Mouse (Mus musculus) heart, embryonic 15.5 days (tissue): ENCODE results near the gene Dcaf4. TPM values are rescaled to one million over a fixed set of nuclear protein-coding genes. Genes with fewer than 3 reads are reported as not detected.
A peak's percentile ranks its signal among the peaks of the same experiment; 100 is the strongest.

ENCODE experiments used
- ATAC-seq: fragments of 200-750 bp; cut with Nextera tagmentation; replicated peaks from 2 replicates; pipeline ENCODE4 v1.8.0; 2017; ENCODE audit warnings: low read depth, moderate TSS enrichment; ENCODE audit not compliant: insufficient number of reproducible peaks, insufficient read depth, low FRiP score
- H3K27ac ChIP-seq: fragments of 300-500 bp; sonication (generic); 2 replicates; pipeline ENCODE4 v1.5.1; 2015; ENCODE audit warnings: mild to moderate bottlenecking, inconsistent platforms
- H3K27me3 ChIP-seq: fragments of 300-500 bp; sonication (generic); 2 replicates; pipeline ENCODE4 v1.6.1; 2015; ENCODE audit warnings: inconsistent platforms
- H3K36me3 ChIP-seq: fragments of 300-500 bp; sonication (generic); 2 replicates; pipeline ENCODE4 v1.6.1; 2015; ENCODE audit warnings: mild to moderate bottlenecking, inconsistent platforms
- H3K4me1 ChIP-seq: fragments of 300-500 bp; sonication (generic); replicated peaks from 2 replicates; pipeline ENCODE4 v1.6.1; 2015; ENCODE audit warnings: inconsistent platforms
- H3K4me2 ChIP-seq: fragments of 300-500 bp; sonication (generic); 2 replicates; pipeline ENCODE4 v1.6.1; 2015; ENCODE audit warnings: inconsistent platforms, mild to moderate bottlenecking, moderate library complexity
- H3K4me3 ChIP-seq: fragments of 300-500 bp; sonication (generic); 2 replicates; pipeline ENCODE4 v1.5.1; 2015; ENCODE audit warnings: mild to moderate bottlenecking, inconsistent platforms
- H3K9ac ChIP-seq: fragments of 300-500 bp; sonication (generic); 2 replicates; pipeline ENCODE4 v1.6.1; 2015; ENCODE audit warnings: mild to moderate bottlenecking, inconsistent platforms
- H3K9me3 ChIP-seq: fragments of 300-500 bp; sonication (generic); replicated peaks from 2 replicates; pipeline ENCODE4 v1.6.1; 2016; ENCODE audit warnings: inconsistent platforms
- WGBS: fragments of 180-500 bp; shearing (Covaris S2); methylation state at CpG from one replicate; pipeline ENCODE4 v1.1.7; 2015; ENCODE audit warnings: mixed read lengths; 5-methylcytosine and 5-hydroxymethylcytosine counted together
- polyA plus RNA-seq: library from polyadenylated mRNA; unstranded; fragments of >200 nt; fragmentation: Nextera tagmentation; extraction: Ambion mirVana; gene quantifications from 2 replicates; pipeline ENCODE4 v1.2.1, GENCODE M21; 2015

Gene Dcaf4
- polyA plus RNA-seq, 1 experiment from 2014 or later = 22.5 TPM

- Histone ChIP-seq H3K9me3 (no peaks in the 10 kb centered on the region), H3K27me3 (no peaks in the 10 kb centered on the region; the same call in 1 of the 2 replicates), H3K27ac (no peak overlapping the region), H3K4me1 (no peaks in the 10 kb centered on the region), H3K36me3 (no peaks in the 10 kb centered on the region), H3K4me2 (no peak overlapping the region), H3K4me3 (no peak overlapping the region), H3K9ac (no peak overlapping the region)
- WGBS = 74% methylated on average over 4 of the region's 4 CpGs
- no peak for ATAC-seq
These were observed 23.9 kb upstream of the Dcaf4 start for GRCm38 (mm10) chr12:83496336-83496735.

DNA sequence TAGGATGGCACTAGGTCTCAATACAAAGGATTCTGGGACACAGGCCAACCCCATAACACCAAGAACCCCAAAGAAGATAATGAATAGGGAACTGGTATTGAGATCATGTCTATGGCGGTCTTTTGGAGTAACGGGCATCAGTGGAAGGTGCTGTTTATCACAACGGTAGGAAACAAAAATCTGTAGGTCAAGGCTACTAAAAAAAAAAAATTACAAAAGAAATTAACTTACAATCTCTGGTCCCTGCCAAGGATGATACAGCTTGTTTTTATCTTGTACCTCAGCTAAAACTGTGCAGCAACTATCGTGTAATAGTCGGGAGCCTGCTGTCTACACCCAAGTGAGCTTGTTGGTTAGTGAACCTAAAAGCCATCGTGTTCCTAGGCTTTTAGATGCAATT, 23.5 kb upstream of the Dcaf4 start:
- Histone ChIP-seq H3K9ac (no peak overlapping the region), H3K36me3 (no peaks in the 10 kb centered on the region), H3K4me3 (no peak overlapping the region), H3K27ac (no peak overlapping the region), H3K4me2 (no peak overlapping the region), H3K4me1 (no peaks in the 10 kb centered on the region), H3K27me3 (no peaks in the 10 kb centered on the region; the same call in 1 of the 2 replicates), H3K9me3 (no peaks in the 10 kb centered on the region)
- WGBS = 85% methylated on average over 6 of the region's 6 CpGs
- ATAC-seq = no peak

GRCm38 (mm10) chr12:83497959-83498358, 22.3 kb upstream of the Dcaf4 start:
- Histone ChIP-seq H3K36me3 (no peaks in the 10 kb centered on the region), H3K4me2 (no peak overlapping the region), H3K27ac (no peak overlapping the region), H3K9ac (no peak overlapping the region), H3K4me3 (no peak overlapping the region), H3K9me3 (no peaks in the 10 kb centered on the region), H3K27me3 (no peaks in the 10 kb centered on the region; the same call in 1 of the 2 replicates), H3K4me1 (no peaks in the 10 kb centered on the region)
- WGBS = 80% methylated on average over 3 of the region's 3 CpGs
- ATAC-seq = no peak

- Histone ChIP-seq H3K36me3 (no peaks in the 10 kb centered on the region), H3K4me1 (no peaks in the 10 kb centered on the region), H3K27me3 (no peaks in the 10 kb centered on the region), H3K4me3 (no peak overlapping the region), H3K9ac (no peak overlapping the region), H3K9me3 (no peaks in the 10 kb centered on the region), H3K4me2 (no peak overlapping the region), H3K27ac (no peak overlapping the region)
- 75% methylated on average over 5 of the region's 5 CpGs for WGBS
- no peak for ATAC-seq
These were observed 21.0 kb upstream of the Dcaf4 start for GRCm38 (mm10) chr12:83499256-83499655.

- no peak overlapping the region for H3K4me3 ChIP-seq
- 5% methylated on average over 9 of the region's 9 CpGs for WGBS
- H3K27ac ChIP-seq = no peak overlapping the region
- H3K27me3 ChIP-seq = no peaks in the 10 kb centered on the region
- no peaks in the 10 kb centered on the region for H3K9me3 ChIP-seq
- no peak overlapping the region for H3K4me2 ChIP-seq
- no peak overlapping the region for H3K9ac ChIP-seq
- ATAC-seq = no peak
- H3K36me3 ChIP-seq = no peaks in the 10 kb centered on the region
- H3K4me1 ChIP-seq = no peaks in the 10 kb centered on the region
These were observed 18.1 kb upstream of the Dcaf4 start for GRCm38 (mm10) chr12:83502190-83502589.

GRCm38 (mm10) chr12:83506543-83506942, 13.7 kb upstream of the Dcaf4 start:
- H3K9ac ChIP-seq = no peak overlapping the region
- no peak overlapping the region for H3K4me2 ChIP-seq
- H3K9me3 ChIP-seq = no peaks in the 10 kb centered on the region
- H3K27me3 ChIP-seq = no peaks in the 10 kb centered on the region
- H3K4me3 ChIP-seq = no peak overlapping the region
- H3K27ac ChIP-seq = no peak overlapping the region
- 75% methylated on average over 10 of the region's 10 CpGs for WGBS
- H3K36me3 ChIP-seq = no peaks in the 10 kb centered on the region
- no peak for ATAC-seq
- H3K4me1 ChIP-seq = no peaks in the 10 kb centered on the region

- Histone ChIP-seq H3K27ac (no peak overlapping the region), H3K4me3 (no peak overlapping the region), H3K9me3 (no peaks in the 10 kb centered on the region), H3K4me2 (no peak overlapping the region), H3K27me3 (0 out of 2 replicates have a peak, but pooled peaks cover 3% of the 10 kb centered on the region), H3K9ac (no peak overlapping the region), H3K4me1 (peaks cover 8% of the 10 kb centered on the region), H3K36me3 (no peaks in the 10 kb centered on the region)
- WGBS = 69% methylated on average over 5 of the region's 5 CpGs
- no peak for ATAC-seq
These were observed 9.7 kb upstream of the Dcaf4 start for GRCm38 (mm10) chr12:83510586-83510985.

- peaks cover 8% of the 10 kb centered on the region for H3K4me1 ChIP-seq
- no peak overlapping the region for H3K4me3 ChIP-seq
- ATAC-seq = no peak
- 26% methylated on average over 4 of the region's 4 CpGs for WGBS
- no peaks in the 10 kb centered on the region for H3K36me3 ChIP-seq
- H3K9me3 ChIP-seq = no peaks in the 10 kb centered on the region
- H3K9ac ChIP-seq = no peak overlapping the region
- H3K4me2 ChIP-seq = no peak overlapping the region
- H3K27me3 ChIP-seq = 0 out of 2 replicates have a peak, but pooled peaks cover 3% of the 10 kb centered on the region
- H3K27ac ChIP-seq = no peak overlapping the region
These were observed 7.5 kb upstream of the Dcaf4 start for GRCm38 (mm10) chr12:83512783-83513182.

DNA sequence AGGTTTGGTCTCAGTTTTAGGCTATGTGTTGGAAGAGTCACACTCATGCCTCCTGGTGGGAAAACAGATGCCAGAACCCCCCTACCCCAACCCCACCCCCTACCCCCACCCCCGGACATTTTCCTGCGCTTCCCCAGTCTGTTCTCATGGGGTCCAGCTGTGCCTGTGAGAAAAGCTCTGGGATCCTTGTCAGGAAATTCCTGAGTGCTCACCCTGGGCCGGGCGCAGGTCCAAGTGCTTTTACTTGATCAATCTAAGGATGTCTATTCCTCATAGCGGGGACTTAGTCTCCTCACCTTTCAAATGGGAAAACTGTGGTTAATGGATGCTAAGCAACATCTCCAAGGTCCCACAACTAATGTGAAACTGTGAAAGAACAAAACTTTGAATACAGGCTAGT, 7.1 kb upstream of the Dcaf4 start:
- no peak for ATAC-seq
- WGBS = 21% methylated on average over 5 of the region's 5 CpGs

DNA sequence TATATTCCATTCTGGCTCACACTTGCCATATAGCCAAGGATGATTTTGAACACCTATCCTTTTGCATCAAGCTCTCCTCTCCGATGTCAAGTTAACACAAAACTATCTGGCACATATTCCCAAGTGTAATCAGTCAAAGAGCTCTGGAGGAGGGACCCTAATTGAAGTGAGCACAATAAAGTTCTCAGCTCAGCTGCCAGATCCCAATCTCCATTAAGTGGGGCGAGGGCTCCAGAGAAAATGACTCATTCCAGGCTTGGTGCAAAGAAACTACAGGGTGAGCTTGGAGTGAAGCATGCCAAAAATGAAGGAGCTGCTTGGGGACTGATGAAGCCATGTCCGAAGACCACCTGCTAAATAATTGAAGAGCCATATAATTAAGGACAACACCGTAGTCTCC, 6.0 kb upstream of the Dcaf4 start:
- no peak for ATAC-seq

More for the DNA sequence above, 7.1 kb upstream of the Dcaf4 start:
- Histone ChIP-seq H3K36me3 (no peaks in the 10 kb centered on the region), H3K9me3 (no peaks in the 10 kb centered on the region), H3K27ac (no peak overlapping the region), H3K4me1 (peaks cover 8% of the 10 kb centered on the region), H3K4me2 (no peak overlapping the region), H3K9ac (no peak overlapping the region), H3K4me3 (no peak overlapping the region), H3K27me3 (0 out of 2 replicates have a peak, but pooled peaks cover 3% of the 10 kb centered on the region)

GRCm38 (mm10) chr12:83517580-83517979, 2.7 kb upstream of the Dcaf4 start:
- H3K9ac ChIP-seq = no peak overlapping the region
- WGBS = 59% methylated on average over 3 of the region's 3 CpGs
- H3K4me3 ChIP-seq = no peak overlapping the region
- peaks cover 15% of the 10 kb centered on the region for H3K4me1 ChIP-seq
- no peaks in the 10 kb centered on the region for H3K9me3 ChIP-seq
- H3K36me3 ChIP-seq = no peaks in the 10 kb centered on the region
- no peak overlapping the region for H3K27ac ChIP-seq
- ATAC-seq = no peak
- no peak overlapping the region for H3K4me2 ChIP-seq
- 0 out of 2 replicates have a peak, but pooled peaks cover 3% of the 10 kb centered on the region for H3K27me3 ChIP-seq

More for the DNA sequence above, 6.0 kb upstream of the Dcaf4 start:
- Histone ChIP-seq H3K27ac (no peak overlapping the region), H3K36me3 (no peaks in the 10 kb centered on the region), H3K27me3 (0 out of 2 replicates have a peak, but pooled peaks cover 3% of the 10 kb centered on the region), H3K9me3 (no peaks in the 10 kb centered on the region), H3K4me3 (no peak overlapping the region), H3K4me1 (peaks cover 8% of the 10 kb centered on the region), H3K4me2 (no peak overlapping the region), H3K9ac (no peak overlapping the region)
- WGBS = 71% methylated on average over 4 of the region's 4 CpGs

DNA sequence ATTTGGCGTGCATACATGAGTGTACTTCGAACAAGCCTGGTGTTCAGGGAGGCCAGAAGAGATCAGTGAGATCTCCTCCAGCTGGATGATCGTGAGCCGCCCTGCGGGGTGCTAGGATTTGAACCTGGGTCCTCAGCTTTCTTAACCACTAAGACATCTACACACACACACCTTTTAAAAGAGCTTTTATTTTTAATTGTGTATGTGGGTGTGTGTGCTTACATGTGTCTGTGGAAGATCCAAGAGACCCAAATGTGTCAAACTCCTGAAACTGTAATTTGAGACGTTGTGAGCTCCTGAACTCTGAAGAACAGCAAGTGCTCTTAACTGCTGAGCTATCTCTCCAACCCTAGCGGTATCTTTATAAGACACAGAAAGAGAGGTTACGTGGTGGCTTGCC, 817 bp downstream of the Dcaf4 start:
- Histone ChIP-seq H3K27ac (peak overlapping the region; percentile 79), H3K36me3 (no peaks in the 10 kb centered on the region), H3K4me2 (peak overlapping the region; percentile 73), H3K4me3 (peak overlapping the region; percentile 65), H3K9me3 (no peaks in the 10 kb centered on the region), H3K9ac (peak overlapping the region; percentile 58), H3K27me3 (no peaks in the 10 kb centered on the region), H3K4me1 (peaks cover 22% of the 10 kb centered on the region)
- no peak for ATAC-seq
- 30% methylated on average over 8 of the region's 8 CpGs for WGBS
